Mouse (Mus musculus) thymus, adult 2 months (tissue): Measurements from ENCODE around the gene Fam180a.

Experiments
- CTCF ChIP-seq: fragments of 200-500 bp; IDR thresholded peaks from 2 replicates; pipeline ENCODE4 v1.5.1; 2012; ENCODE audit warnings: mild to moderate bottlenecking, control low read depth, low read length, moderate library complexity, borderline replicate concordance; ENCODE audit not compliant: control insufficient read depth, poor library complexity, insufficient read depth; ENCODE audit errors: extremely low read depth
- POLR2A ChIP-seq: fragments of 200-500 bp; IDR thresholded peaks from 2 replicates; pipeline ENCODE4 v1.6.1; 2012; ENCODE audit warnings: mild to moderate bottlenecking, low read length, control low read depth, moderate library complexity; ENCODE audit not compliant: control insufficient read depth, poor library complexity, insufficient read depth; ENCODE audit errors: extremely low read depth

DNA sequence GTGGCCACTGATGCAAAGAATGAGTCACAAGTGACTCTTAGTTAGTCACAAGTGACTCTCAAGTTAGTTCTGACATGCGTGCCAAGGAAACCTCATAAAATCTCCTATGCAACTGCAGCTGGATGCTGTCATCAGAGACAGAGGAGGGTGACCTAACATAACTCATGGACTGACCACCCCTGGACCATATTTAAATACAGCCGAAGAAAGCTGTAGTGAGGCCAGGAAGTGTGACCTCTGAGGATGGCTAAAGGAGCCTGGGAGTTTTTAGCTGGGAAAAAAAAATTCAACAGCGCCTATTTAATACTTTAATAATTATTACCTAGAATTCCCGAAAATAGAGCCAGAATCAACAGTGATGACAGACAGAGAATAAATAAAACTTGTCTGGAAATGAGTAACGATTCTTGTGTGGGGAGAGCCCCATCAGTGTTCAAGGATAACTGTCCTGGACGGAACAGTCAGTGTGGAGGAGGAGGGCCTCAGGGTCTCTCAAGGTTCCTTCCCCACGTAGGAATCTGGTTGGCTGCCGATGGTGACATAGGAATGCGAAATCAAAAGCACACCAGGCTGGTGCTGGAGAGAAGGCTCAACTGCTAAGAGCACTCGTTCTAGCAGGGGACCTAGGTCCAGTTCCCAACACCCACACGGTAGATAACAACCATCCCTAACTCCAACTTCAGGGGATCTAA, 52.4 kb downstream of the Fam180a start:
- TF ChIP-seq CTCF, result no peak
- no peak for TF ChIP-seq POLR2A
